Mouse (Mus musculus) myocyte (in vitro differentiated cells): ENCODE results near the gene Pcdh7.

Experiments
- MAX ChIP-seq: IDR thresholded peaks from one replicate; pipeline ENCODE4 v1.6.1; 2011; ENCODE audit warnings: low read depth, mild to moderate bottlenecking, control low read depth
- POLR2A ChIP-seq: IDR thresholded peaks from one replicate; pipeline ENCODE4 v1.6.1; 2011; ENCODE audit warnings: low read depth, mild to moderate bottlenecking, control low read depth, moderate library complexity; ENCODE audit not compliant: insufficient read length
- TCF12 ChIP-seq: IDR thresholded peaks from one replicate; pipeline ENCODE4 v1.6.1; 2011; ENCODE audit warnings: mild to moderate bottlenecking, control low read depth; ENCODE audit not compliant: poor library complexity, insufficient read depth, severe bottlenecking

DNA sequence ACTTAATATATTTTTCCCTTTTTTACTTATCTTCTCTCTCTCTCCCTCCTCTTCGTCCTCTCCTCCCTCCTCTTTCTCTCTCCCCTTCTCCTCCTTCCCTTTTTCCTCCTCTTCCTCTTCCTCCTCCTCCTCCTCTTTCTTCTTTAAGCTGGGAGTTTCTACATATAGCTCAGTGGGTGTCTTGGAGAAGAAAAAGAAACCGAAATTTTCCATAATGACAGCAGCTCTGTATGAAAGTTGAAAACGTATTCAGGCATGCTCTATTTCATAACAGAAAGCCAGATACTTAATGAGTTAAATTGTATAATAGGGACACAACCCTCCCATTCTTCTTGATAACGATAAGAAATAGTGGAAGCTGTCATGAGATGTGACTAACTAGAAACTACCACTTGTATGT is 246.0 kb downstream of the Pcdh7 start:
- no peak for TF ChIP-seq POLR2A
- no peak for TF ChIP-seq MAX
- no peak for TF ChIP-seq TCF12
